Mouse (Mus musculus): ENCODE measurements at regions not wholly inside any gene's neighbourhood (a gene's known extent, or its start where the extent isn't known, plus 50 kb on each side); places are given as distances from the start of the nearest gene placed in this dataset.

DNA sequence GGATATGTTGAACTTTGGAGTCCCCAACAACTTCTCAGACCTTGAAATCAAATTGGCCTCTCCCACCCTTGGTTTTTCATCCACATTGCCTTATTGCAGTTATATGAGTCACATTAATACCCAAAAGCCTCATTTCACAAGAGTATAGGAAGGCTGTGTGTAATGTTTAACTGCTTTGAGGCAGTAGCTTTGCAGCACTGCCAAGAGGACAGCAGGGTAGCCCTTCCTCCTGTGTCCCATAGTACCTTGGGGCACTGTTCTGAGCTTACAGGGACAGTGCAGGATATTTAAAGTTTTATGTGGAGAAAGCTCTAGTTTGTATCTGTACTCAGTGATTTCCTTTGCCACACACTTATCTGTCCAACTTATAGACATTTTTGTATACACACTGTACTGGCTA, 374.4 kb downstream of the Plk2 start:
- no peak for DNase-seq (ENCODE audit: low read depth in 1 of 2, low spot score in 2 of 2)

DNA sequence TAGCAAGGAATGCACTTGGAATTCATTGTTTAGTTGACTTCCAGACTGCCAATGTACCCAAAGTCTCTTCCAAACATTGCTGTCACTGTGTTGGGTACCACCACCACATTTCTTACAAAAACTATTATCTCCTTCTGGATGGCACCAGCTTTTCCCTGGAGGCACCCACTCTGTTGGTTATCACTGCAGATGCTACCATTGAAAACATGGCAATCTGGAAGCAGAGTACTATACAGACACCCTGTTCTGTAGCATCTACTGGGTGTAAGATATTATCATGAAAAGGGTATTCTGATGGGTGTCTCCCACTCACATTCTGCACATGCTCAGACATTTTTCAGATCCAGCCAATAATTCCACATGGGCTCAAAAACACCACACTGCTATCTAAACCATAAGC, 380.4 kb downstream of the Plk2 start:
- DNase-seq (ENCODE audit: low read depth in 1 of 2, low spot score in 2 of 2), result no peak

DNA sequence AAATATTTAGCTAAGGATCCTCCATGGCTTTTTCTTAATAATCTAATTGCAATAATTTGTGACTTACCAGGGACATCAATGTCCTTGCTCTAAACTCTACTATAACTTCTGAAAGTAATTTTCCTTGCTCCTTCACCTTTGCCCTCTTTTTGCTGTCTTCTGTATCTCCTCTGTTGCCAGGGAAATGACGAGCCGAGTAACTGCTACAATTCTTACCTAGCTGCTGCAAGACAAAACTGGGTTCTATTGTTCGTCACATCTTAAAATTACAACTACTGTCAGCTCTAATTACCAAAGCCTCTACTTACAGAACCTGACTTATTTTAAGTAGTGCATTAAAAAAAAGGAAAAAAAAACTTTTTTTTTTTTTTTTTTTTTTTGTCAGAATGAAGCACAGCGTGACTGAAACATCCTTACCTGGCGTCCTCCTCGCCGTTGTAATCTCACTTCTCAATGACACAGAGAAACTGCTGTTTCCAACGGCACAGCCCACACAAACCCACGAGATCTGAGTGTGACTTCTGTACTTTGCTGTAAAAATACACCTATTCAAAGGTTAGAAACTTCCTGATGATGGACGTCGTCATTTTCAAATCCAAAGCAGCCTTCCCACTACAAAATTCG, 389.4 kb downstream of the Plk2 start:
- no peak for DNase-seq (ENCODE audit: low read depth in 1 of 2, low spot score in 2 of 2)

DNA sequence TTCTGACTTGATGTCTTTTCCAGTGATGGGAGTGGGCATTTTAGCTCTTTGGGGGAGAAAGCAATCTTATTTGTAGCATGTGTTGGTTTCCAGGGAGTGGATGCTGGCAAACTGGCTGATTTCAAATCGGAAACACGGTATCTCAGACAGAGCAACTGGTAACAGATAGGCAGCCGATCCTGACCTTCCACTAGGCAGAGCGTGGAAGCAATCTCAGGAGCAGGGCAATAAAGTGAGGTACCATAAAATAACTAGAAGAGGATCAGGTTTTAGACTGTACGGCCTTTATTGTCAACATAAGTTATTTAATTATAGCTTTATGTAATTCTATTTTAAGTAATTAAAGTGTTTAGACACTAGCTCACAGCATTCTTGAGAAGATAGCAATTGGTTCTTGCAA, 390.0 kb downstream of the Plk2 start:
- DNase-seq (ENCODE audit: low read depth in 1 of 2, low spot score in 2 of 2), result no peak

DNA sequence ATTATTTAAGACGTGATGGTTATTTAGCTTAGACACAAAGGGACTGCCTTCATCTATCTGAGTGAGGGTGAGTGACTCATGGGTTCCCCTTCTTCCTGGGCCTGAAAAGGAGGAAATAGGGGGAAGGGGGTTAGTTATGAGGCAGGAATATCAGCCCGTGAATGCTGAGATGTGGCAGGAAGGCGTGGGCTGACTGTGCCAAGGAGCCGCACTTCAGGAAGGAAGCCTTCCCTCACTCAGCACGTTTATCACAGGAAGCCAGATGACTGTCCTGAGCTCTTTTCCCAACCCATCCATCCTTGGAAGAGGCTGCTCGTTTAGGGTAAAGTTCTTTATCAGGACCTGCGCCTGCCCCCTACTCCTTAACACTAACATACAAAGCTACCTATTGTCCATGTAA, 403.5 kb downstream of the Plk2 start:
- no peak for DNase-seq (ENCODE audit: low read depth in 1 of 2, low spot score in 2 of 2)

DNA sequence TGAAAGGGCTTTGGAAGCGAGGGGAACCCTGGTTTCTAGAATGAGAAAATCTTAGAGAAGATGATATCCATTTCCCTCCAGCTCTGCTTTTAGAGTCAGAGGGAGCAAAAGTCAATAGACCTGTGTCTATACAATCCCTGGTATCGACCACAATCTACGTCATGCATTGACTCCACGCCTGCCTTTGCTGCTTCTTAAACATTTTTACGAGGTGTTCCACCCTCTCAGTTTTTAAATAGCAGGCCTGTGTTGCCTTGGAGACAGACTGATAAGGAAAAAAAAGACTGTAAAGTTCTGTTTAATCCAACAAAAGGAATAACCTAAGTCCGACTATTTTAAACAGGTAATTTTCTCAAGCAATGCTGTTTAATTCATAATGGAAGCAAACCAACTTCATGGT, 408.0 kb downstream of the Plk2 start:
- no peak for DNase-seq (ENCODE audit: low read depth in 1 of 2, low spot score in 2 of 2)

DNA sequence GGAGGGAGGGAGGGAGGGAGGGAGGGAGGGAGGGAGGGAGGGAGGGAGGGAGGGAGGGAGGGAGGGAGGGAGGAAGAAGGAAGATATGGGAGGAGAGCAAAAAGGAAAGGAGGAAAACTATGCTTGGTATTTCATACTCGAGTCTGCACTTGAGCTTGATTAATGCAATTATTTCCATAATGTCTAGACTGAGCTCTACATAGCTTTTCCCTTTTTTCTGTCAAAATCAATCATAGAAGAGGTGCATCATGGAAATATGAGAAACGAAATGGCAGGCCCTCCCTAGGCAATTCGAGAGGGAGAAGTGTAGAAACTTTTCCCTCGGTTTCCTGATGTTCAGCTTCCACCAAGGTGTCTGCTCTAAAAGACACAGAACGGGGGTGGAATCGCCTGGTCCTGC, 417.6 kb downstream of the Plk2 start:
- DNase-seq (ENCODE audit: low read depth in 1 of 2, low spot score in 2 of 2), result no peak

DNA sequence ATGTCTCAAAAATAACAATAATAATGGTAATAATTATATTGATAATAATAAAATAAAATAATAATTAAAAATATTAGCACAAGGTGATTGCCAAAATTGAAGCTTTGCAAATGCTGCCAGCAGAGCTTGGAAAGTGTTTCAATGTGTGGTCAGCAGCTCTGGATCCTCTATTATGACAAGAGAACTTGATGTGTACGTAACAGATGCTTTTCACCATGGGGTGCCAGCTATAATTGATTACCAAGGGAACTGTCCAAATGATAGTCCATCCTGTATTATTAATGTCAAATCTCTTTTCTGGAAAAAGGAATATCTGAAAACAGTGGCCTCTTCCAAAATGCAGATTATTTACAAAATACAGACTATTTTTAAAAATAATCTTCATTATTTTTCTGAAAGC, 419.2 kb downstream of the Plk2 start:
- DNase-seq (ENCODE audit: low read depth in 1 of 2, low spot score in 2 of 2), result no peak

DNA sequence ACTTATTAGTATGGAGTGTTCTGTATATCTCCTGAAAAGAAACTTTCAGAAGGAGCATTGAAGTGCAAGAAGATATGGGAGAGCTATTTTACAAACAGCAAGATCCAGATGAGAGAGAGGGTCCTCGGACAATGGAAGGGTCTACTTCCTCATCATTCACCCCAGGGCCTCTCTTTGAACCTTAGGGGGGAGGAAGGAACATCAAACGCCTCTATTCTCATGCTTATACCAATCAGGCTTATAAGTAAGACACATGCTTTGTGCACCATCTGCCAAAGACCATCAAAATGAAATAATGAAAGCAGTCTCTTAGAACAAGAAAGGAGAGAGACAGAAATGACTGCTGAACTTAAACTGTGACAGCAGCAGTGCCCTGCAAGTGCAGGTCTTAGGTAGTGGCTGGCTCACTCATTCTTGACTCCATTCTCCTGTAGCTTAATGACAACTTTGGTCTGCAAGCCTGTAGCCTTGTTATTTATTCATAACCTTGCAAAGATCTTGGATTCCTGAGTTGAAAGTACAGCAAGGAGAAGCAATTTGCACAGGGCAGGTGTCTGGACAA, 424.5 kb downstream of the Plk2 start:
- DNase-seq (ENCODE audit: low read depth in 1 of 2, low spot score in 2 of 2), result no peak

DNA sequence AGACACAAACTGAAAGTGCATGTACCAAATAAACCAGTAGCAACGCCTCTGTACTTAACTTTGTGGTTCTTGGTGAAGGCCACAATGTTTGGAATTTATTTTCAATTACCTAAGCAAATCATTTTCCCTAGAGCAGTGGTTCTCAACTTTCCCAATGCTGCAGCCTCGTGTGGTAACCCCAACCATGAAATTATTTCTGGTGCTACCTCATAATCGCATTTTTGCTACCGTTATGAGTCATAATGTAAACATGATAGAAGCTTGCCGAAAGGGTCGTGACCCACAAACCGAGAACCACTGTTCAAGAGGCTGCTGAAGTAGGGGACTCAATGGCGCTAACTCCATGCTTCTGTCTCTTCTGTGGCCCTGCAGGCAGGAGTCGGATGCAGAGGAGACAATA, 429.9 kb upstream of the Actbl2 start:
- no peak for DNase-seq (ENCODE audit: low read depth in 1 of 2, low spot score in 2 of 2)

DNA sequence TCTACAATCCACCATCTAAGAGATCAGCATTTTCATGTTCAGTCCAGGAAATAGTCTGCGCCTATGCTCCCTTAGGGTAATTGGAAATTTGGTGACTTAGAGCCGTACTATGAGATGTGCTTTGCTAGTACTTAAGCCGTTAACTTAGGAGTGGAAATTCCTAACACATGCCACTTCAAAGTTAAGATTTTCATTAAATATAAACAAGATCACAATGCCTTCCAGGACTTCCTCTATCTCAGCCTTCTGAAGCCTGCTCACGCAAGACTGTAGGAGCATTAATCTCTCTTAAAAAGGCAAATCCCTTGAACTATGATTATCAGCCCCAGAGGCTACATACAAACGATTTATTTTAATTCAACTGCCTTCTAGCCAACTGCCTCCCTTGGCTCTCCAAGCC, 422.4 kb upstream of the Actbl2 start:
- DNase-seq (ENCODE audit: low read depth in 1 of 2, low spot score in 2 of 2), result no peak

DNA sequence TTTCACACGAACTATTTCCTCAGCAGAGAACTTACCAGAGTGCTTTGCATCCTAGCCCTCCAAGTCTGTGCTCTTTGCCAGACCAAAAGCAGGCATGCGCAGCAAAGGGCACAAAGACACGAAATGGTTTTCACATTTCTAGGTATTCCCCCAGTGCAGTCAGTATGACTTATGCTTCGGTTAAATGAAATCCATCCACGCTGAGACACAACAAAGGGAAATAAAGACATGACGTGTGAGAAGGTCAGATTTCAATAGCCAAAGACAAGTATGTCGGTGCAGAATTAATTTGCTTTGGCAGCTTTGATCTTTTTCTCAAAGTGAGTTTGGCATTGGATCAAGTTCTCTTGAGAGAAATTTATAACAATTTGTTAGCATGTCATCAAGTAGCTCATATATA, 417.9 kb upstream of the Actbl2 start:
- DNase-seq (ENCODE audit: low read depth in 1 of 2, low spot score in 2 of 2), result no peak

DNA sequence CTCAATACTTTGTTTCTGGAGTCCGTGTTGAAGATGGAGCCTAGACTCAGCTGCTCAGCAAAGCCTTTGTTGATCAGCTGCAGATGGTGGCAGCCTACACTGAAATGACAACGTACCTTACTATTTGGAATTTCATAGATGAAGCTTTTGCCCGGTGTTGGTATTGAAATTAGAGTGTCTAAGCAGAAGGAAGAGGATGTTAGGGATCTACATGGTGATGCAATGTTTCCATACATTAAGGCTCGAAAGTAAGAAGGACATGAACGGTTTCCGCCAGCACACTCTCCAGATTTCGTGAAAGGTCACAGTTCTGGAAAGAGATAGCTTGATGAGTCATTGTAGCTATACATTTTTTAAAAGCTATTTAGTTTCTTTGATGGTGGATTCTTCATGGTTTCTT, 412.9 kb upstream of the Actbl2 start:
- DNase-seq (ENCODE audit: low read depth in 1 of 2, low spot score in 2 of 2), result no peak

DNA sequence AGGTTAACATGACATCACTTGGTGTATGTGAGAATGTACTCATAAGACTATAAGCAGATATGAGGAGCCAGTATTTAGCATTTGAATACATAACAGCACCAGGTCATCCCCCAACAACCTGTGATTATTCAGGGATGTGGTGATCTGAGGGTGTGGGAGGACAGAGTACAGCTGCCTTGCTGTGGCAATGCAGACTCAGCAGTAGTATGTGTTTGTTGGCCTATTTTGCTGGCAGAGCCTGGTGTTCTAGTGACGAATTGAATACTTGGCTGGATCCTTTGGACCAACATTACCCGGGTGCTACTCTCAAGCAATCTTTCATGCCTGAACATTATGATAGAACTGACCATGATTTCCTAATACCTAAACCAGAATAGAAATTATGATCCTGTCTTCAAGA, 409.1 kb upstream of the Actbl2 start:
- no peak for DNase-seq (ENCODE audit: low read depth in 1 of 2, low spot score in 2 of 2)

DNA sequence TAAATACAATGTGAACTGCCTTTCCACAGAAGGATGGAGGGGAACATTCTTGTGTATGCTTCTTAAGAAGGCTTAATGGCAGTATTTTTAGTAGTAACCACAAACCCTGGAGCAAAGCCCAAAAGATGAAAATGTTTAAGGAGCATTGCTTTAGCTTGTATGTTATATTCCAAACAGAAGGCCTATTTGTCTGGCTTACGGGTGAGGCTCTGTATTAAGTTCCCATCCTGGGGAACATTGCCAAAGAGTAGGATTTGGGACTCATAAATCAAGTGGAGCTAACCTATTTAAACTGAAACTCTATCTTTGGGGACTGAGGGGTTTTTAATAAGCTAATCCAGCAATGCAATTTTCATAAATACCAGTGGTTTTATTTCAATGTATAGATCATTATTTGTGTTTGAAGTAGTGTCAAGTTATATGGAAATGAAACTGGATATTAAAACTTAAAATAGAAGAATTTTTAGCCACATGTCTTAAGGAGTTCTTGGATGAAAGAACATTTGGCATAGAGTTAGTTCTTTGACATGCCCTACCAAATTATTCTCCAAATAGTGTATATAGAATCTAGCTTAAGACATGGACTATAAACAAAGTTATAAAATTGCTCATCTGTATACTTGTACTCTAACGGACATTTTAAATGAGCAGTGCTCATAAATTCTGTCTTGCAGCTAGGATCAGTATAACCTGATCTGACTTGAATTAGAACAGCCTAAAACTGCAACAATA, 401.7 kb upstream of the Actbl2 start:
- no peak for DNase-seq (ENCODE audit: low read depth in 1 of 2, low spot score in 2 of 2)

DNA sequence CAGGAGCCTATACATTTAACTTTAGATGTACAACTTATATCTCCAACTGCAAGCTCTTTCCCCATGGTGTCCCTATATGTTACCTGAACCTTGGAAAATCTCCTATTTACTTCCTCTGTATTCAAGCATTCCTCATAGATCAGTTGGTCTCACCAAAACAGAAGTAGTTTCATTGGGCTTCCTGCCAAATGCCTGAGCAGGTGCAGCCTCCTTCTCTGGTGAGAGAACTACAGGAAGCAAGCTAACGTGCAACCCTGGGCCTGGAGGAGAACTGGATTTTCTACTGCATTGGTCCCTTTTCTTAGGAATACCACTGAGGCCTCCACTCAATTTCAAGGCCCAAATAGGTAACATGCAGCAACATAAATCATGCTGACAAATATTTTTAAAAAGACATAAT, 400.6 kb upstream of the Actbl2 start:
- no peak for DNase-seq (ENCODE audit: low read depth in 1 of 2, low spot score in 2 of 2)

DNA sequence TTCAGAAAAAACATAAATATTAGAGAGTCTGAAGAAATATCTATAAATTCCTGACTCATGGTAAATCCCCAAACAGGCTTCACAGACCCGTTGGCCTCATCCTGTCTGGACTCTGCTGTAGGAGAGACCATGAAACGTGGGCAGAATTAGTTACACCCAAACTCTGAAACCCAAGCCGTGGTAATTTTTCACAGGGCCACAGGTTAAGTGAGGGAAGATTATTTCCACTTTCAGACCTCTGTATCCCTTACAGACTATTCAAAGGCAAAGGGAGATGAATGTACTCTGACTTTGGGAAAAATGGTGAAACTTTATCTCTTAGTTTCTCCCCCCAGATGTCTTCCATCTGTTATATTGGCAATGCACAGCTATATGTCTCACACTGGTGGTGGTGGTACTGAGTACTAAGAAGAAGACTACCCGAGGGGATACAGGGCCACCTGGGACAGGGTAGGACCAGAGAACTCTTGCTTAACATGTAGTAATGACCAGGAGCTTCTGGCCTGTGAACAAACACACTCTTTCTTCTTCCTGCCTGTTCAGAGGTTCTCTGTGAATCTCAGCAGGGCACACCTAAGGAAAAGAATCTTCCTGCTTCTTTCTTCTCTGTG, 388.8 kb upstream of the Actbl2 start:
- no peak for DNase-seq (ENCODE audit: low read depth in 1 of 2, low spot score in 2 of 2)

DNA sequence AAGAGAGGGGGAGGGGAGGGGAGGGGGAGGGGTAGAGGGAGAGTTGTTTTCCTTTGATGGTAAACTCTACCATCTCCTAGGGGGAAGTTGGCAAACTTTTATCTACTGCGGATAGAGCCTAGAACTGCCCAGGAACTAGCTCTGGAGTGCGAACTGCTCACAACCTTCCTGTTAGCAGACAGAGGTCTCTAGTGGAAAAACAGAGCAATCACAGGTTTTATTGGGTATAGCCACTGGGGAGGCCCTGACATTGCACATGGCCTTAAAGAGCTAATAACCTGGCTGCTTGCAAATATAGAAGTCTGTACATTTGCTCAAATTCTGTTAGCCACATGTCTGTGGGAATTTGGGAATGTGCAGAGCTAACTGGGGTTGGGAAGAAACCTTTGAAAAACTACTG, 388.1 kb upstream of the Actbl2 start:
- no peak for DNase-seq (ENCODE audit: low read depth in 1 of 2, low spot score in 2 of 2)

DNA sequence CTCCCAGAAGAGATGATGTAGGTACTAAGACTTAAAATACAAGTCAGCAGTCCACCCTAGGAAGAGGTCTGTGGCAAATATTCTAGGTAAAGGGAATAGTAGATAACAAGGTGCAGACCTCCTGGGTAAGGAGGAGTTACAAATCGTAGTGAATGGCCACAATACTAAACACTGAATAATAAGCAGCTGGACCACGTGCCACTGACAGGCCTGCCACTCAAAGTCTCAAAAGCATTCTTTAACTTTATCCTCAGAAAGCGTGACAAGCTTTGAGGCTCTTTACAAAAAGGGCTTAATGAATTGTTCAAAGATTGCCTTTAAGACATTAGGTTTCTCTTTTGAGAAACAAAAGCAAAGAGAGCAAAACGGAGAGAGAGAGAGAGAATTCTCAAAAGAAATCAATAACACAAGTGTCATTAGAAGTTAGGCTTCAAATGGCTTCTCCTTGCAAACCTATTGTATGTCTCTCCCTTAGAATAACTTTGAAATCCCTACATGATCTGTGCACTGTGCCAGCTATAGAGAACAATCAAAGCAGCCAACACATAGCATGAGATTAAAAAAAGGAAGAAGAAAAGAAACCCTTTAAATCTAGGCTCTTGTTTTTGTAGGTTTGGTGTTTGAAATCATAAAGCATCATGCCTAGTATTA, 383.6 kb upstream of the Actbl2 start:
- DNase-seq (ENCODE audit: low read depth in 1 of 2, low spot score in 2 of 2), result no peak

DNA sequence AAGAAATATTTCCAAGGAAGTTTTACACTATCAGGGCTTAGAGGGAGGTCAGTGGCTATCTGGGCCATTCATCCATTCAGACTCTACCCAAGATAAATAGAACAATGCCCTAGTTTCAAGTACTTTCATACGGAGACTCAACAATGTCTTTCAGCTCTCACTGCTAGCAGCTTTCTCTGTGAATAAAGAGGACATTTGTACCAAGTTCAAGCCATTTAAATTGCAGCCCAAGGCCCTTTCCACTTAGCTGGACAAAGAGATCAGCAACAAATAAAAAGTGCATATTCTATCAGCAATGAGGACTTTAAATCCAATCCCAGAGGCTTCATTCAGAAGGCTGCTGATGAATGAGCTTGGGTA, 383.1 kb upstream of the Actbl2 start:
- DNase-seq (ENCODE audit: low read depth in 1 of 2, low spot score in 2 of 2), result no peak

DNA sequence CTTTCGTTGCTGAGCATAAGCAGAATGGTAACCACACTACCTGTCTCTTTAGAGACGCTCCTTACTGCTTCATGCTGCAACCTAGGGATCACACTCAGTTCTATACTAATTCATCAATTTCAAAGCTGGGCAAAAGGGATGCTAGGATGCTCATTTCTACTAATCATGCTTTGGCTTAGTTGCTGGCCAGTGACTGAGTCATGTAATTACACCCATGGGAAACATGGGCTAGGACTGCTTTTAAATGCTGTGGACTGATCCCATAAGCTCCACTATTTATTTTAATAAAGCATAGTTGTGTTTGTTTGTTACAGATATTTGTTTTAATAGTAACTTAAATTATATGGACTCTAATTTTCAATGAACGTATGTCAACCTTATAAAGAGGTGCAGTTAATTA, 373.2 kb upstream of the Actbl2 start:
- DNase-seq (ENCODE audit: low read depth in 1 of 2, low spot score in 2 of 2), result no peak

DNA sequence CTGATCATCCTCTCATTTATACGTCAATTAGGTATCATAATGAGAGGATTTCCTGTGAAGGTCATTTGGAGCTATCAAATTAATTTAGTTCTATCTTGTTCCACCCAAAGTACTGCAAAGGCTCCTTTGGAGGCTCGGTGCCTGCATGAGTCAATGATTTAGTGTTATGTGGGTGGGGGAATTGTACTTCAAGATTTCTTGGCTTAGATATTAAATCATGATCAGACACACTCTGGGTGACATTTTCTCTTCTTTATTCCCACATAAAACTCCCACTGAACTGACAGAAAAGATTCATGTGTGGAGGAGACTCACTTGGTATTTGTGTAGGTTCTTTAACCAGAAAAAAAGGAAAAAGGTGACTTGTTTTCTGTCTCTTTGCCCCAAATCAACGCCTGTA, 372.6 kb upstream of the Actbl2 start:
- DNase-seq (ENCODE audit: low read depth in 1 of 2, low spot score in 2 of 2), result no peak
